Comparison of ENCODE assay signal across 8 mouse cellular contexts in the genomic region with DNA sequence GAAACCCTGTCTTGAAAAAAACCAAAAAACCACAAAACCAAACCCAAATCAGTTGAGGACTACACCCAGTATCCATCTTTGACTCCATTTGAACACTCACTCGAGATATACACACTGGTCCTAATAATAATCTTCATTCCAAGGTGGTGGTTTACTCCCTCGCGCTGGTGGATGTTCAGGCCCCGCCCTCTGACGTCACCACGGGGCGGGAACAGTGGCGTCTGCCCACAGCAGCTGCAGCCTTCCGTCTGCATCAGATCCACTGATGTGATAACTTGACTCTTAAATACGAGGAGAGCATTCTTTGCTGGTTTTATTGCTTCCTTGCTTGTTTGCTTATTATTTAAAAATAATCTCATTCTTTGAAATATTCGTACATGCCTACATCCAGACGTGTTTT. TPM values are rescaled to one million over a fixed set of nuclear protein-coding genes. Genes with fewer than 3 reads are reported as not detected.
DNase-seq lines count a peak whose midpoint lies in the region; ATAC-seq lines count a peak whose summit lies in the region.

No protein-coding gene starts in this region.

- peak overlapping the region; percentile 6; the same call in 1 of the 2 replicates for H3K4me2 ChIP-seq in heart, embryonic 15.5 days

- peak; percentile 75 for ATAC-seq in erythroblast, adult 5-6 weeks (replicated peaks; ENCODE audit: low FRiP score, poor library complexity, severe bottlenecking)
- ATAC-seq in heart, embryonic 15.5 days (replicated peaks; ENCODE audit: insufficient number of reproducible peaks, insufficient read depth, low FRiP score, low read depth) = no peak

- no peaks in the 10 kb centered on the region for H3K36me3 ChIP-seq in heart, embryonic 15.5 days
- no peaks in the 10 kb centered on the region for H3K36me3 ChIP-seq in megakaryocyte, embryonic 14.5 days (replicated peaks; ENCODE audit: low read length)

- H3K9me3 ChIP-seq in heart, embryonic 15.5 days (replicated peaks) = no peaks in the 10 kb centered on the region
- H3K9me3 ChIP-seq in megakaryocyte, embryonic 14.5 days = no peaks in the 10 kb centered on the region

- H3K9ac ChIP-seq in heart, embryonic 15.5 days = no peak overlapping the region

- whole genome bisulfite sequencing in heart, embryonic 15.5 days = 4% methylated on average over 12 of the region's 12 CpGs

- peaks cover 6% of the 10 kb centered on the region for H3K4me1 ChIP-seq in heart, embryonic 15.5 days (replicated peaks)
- H3K4me1 ChIP-seq in megakaryocyte, embryonic 14.5 days = peaks cover 25% of the 10 kb centered on the region

- peak; percentile 91 to 92 for DNase-seq in B cell, adult 2 months
- peak; percentile 75 for DNase-seq in R1 (ENCODE audit: low read depth, low spot score)
- peak; percentile 52 to 89 for DNase-seq in kidney, postnatal 36 days
- peak; percentile 62 for DNase-seq in right cerebral cortex, postnatal 14 days
- no peak for DNase-seq in cerebellum, adult 11 months

- H3K27me3 ChIP-seq in heart, embryonic 15.5 days = peaks cover 18% of the 10 kb centered on the region
- H3K27me3 ChIP-seq in megakaryocyte, embryonic 14.5 days (replicated peaks) = peaks cover 52% of the 10 kb centered on the region

- H3K27ac ChIP-seq in heart, embryonic 15.5 days = no peak overlapping the region

- no peak overlapping the region for H3K4me3 ChIP-seq in heart, embryonic 15.5 days
- peak overlapping the region; percentile 73 for H3K4me3 ChIP-seq in megakaryocyte, embryonic 14.5 days (replicated peaks)

RNA-seq across cellular contexts. Expression of gene Pnpla1, which starts 24.1 kb away (rescaled TPM):
- 0.19 TPM in 1 of 2 replicates, not detected in the other for total RNA-seq in erythroblast, adult 5-6 weeks (2015; ENCODE audit: low replicate concordance)
- total RNA-seq in erythroblast, adult 5-6 weeks (2017; ENCODE audit: low replicate concordance) = 0.68 TPM in 1 of 2 replicates, not detected in the other
- not detected in 2 replicates for polyA plus RNA-seq in heart, embryonic 15.5 days (2015; fragmentation: Nextera tagmentation; extraction: Ambion mirVana)
- 0.10 TPM in 1 of 2 replicates, not detected in the other for polyA plus RNA-seq in megakaryocyte, embryonic 14.5 days (2012; ENCODE audit: insufficient read depth, low replicate concordance)

RNA-seq across cellular contexts. Expression of gene 4930539E08Rik, which starts 32.8 kb away (rescaled TPM):
- not detected in 2 replicates for total RNA-seq in erythroblast, adult 5-6 weeks (2015; ENCODE audit: low replicate concordance)
- 0.17 TPM in 1 of 2 replicates, not detected in the other for total RNA-seq in erythroblast, adult 5-6 weeks (2017; ENCODE audit: low replicate concordance)
- 0.04 and 0.30 TPM in 2 replicates for polyA plus RNA-seq in heart, embryonic 15.5 days (2015; fragmentation: Nextera tagmentation; extraction: Ambion mirVana)
- polyA plus RNA-seq in megakaryocyte, embryonic 14.5 days (2012; ENCODE audit: insufficient read depth, low replicate concordance) = not detected in 2 replicates
